Comparison of ENCODE assay signal across 11 mouse cellular contexts in the genomic region with DNA sequence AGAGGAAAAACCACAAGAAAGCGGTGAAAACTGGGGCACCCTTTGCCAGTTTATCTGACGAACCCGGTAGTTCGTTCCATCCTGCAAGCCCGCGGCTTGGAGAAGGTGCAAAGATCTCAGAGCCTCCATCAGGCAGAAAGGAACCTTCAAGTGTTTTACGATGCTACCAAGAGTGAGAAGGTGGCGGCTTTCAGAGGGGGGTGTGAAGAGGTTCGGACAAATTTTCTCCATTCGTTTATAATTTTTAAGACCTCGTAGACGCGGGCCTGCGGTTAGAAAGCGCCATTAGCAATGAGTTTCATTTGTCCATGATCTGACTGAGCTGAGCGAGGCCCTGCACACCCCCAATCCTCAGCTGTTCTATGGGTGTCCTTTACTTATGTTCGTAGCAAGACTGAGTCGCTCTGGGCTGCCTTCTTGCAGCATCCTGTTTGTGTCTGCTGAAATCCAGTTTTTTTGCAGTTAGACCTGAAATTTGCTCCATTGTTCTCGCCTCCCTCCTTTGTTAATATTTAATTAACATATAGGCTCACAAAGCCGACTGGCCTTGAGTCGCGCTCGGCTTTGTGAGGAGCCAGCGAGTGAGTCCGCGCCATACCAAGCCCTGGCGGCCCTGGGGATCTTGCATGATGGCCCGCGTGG. TPM values are rescaled to one million over a fixed set of nuclear protein-coding genes. Genes with fewer than 3 reads are reported as not detected.
A peak's percentile ranks its signal among the peaks of the same experiment; 100 is the strongest.
DNase-seq lines count a peak whose midpoint lies in the region; ATAC-seq and TF ChIP-seq lines count a peak whose summit lies in the region.
"Had no signal": no experiment of that assay in that cellular context is flagged by ENCODE, and none has a peak within 500 bp of the region (broad histone marks: within the 10 kb centered on the region; RNA-seq: fewer than 3 reads in every experiment).

No protein-coding gene starts in this region.

- peaks cover 42% of the 10 kb centered on the region for H3K27me3 ChIP-seq in heart, adult 2 months (ENCODE audit: control insufficient read depth, insufficient read depth, low read length)
- peaks cover 94% of the 10 kb centered on the region for H3K27me3 ChIP-seq in liver, embryonic 16.5 days (ENCODE audit: control insufficient read depth, insufficient read depth, low read depth, low read length)

- no peaks in the 10 kb centered on the region for H3K36me3 ChIP-seq in heart, adult 2 months (ENCODE audit: control insufficient read depth, insufficient read depth, low read length)
- H3K36me3 ChIP-seq in ES-E14 (ENCODE audit: control insufficient read depth, insufficient read depth, low read length, poor library complexity, severe bottlenecking): no peaks in the 10 kb centered on the region
- H3K36me3 ChIP-seq in liver, embryonic 16.5 days (ENCODE audit: control insufficient read depth, insufficient read depth): no peaks in the 10 kb centered on the region

- 0 out of 2 replicates have a peak overlapping the region, but pooled peaks have one; percentile 4 for H3K4me2 ChIP-seq in liver, embryonic 16.5 days (ENCODE audit: low read depth, low read length)

- TF ChIP-seq CTCF in heart, adult 2 months (IDR thresholded peaks at IDR 0.05): no peak

- peak overlapping the region; percentile 26; the same call in 1 of the 2 replicates for H3K4me3 ChIP-seq in heart, adult 2 months
- H3K4me3 ChIP-seq in ES-E14 (ENCODE audit: insufficient read depth in 1 of 2, low read depth in 1 of 2, low read length in 2 of 2, poor library complexity in 1 of 2, severe bottlenecking in 1 of 2): peak overlapping the region; percentile 6 to 66; a peak in 2 of 4 replicates
- H3K4me3 ChIP-seq in liver, embryonic 16.5 days (ENCODE audit: low read depth, low read length): 0 out of 2 replicates have a peak overlapping the region, but pooled peaks have one; percentile 16

- intact Hi-C loops in heart, adult 2 months (cut with DNase I): no loop called here

- H3K79me2 ChIP-seq in heart, adult 2 months (replicated peaks; ENCODE audit: control insufficient read depth, insufficient read depth, low read length): no peaks in the 10 kb centered on the region

- TF ChIP-seq EP300 in heart, adult 2 months (IDR thresholded peaks at IDR 0.05; ENCODE audit: insufficient read depth, low read depth, low read length): no peak

- H3K9me3 ChIP-seq in ES-E14 (ENCODE audit: control insufficient read depth, insufficient read depth, low read depth, low read length): no peaks in the 10 kb centered on the region
- H3K9me3 ChIP-seq in liver, embryonic 16.5 days (replicated peaks; ENCODE audit: control insufficient read depth, low read length): no peaks in the 10 kb centered on the region

- in situ Hi-C loops in ES-E14 (cut with MboI; ENCODE audit: low sequenced_read_pairs in 2 of 2, unreplicated experiment in 2 of 2): loop anchor here (5.0 to 10.0 kb wide), 4 partner anchors 295 to 1310 kb away; a partner anchor contains a TSS

- DNase-seq in heart, adult 2 months: peak in 1 of 2 experiments; percentile 14
- DNase-seq in heart, adult 8-10 months (ENCODE audit: low spot score): no peak
- no peak for DNase-seq in ES-E14 (ENCODE audit: low read depth, low spot score)
- no peak for DNase-seq in Muller cell, postnatal 12 days (ENCODE audit: inconsistent ontology term)
- DNase-seq in adrenal gland, adult 18-20 months (ENCODE audit: low spot score in 2 of 2): no peak
- DNase-seq in right cerebral cortex, postnatal 14 days: no peak

- 4% methylated on average over 29 of the region's 29 CpGs for WGBS in heart, adult 2 months
- WGBS in liver, embryonic 16.5 days (ENCODE audit: insufficient replicate concordance): under 1% methylated on average over 29 of the region's 29 CpGs

- TF ChIP-seq POLR2A in heart, adult 2 months (IDR thresholded peaks at IDR 0.05; ENCODE audit: insufficient read depth, low read depth, low read length): no peak

- H3K27ac ChIP-seq in heart, adult 2 months: no peak overlapping the region
- no peak overlapping the region for H3K27ac ChIP-seq in ES-E14 (ENCODE audit: insufficient read depth, low read depth, low read length, poor library complexity, severe bottlenecking)
- no peak overlapping the region for H3K27ac ChIP-seq in liver, embryonic 16.5 days (ENCODE audit: low read length)

- no peaks in the 10 kb centered on the region; the same call in 1 of the 2 replicates for H3K4me1 ChIP-seq in heart, adult 2 months (ENCODE audit: control insufficient read depth, insufficient read depth, low read length)
- peaks cover 2 to 7% of the 10 kb centered on the region in 2 experiments; a peak in 1 of 4 replicates for H3K4me1 ChIP-seq in ES-E14 (ENCODE audit: control insufficient read depth in 2 of 2, insufficient read depth in 2 of 2, low read length in 2 of 2, poor library complexity in 1 of 2)
- no peaks in the 10 kb centered on the region; the same call in 1 of the 2 replicates for H3K4me1 ChIP-seq in liver, embryonic 16.5 days (ENCODE audit: control insufficient read depth, low read depth, low read length)

- H3K9ac ChIP-seq in heart, adult 2 months (ENCODE audit: low read depth, low read length): no peak overlapping the region
- no peak overlapping the region for H3K9ac ChIP-seq in ES-E14 (ENCODE audit: insufficient read depth, low read depth, low read length, poor library complexity, severe bottlenecking)
- no peak overlapping the region for H3K9ac ChIP-seq in liver, embryonic 16.5 days (ENCODE audit: low read depth, low read length)

- ATAC-seq in granulocyte monocyte progenitor cell, adult 5-6 weeks (replicated peaks; ENCODE audit: poor library complexity, severe bottlenecking): peak; percentile 20
- no peak for ATAC-seq in liver, embryonic 16.5 days (ENCODE audit: low read depth)
- ATAC-seq: Patski had no signal

TF ChIP-seq in ES-E14, 5 proteins besides CTCF, POLR2A, EP300 and RAD21:
- TF ChIP-seq MAFK (IDR thresholded peaks at IDR 0.05; ENCODE audit: insufficient read depth, low read depth, low read length): no peak
- no peak for TF ChIP-seq CHD2 (IDR thresholded peaks at IDR 0.05; ENCODE audit: low read depth, low read length)
- TF ChIP-seq ZC3H11A (IDR thresholded peaks at IDR 0.05; ENCODE audit: borderline replicate concordance, low read depth, low read length): no peak
- TF ChIP-seq HCFC1 (IDR thresholded peaks at IDR 0.05; ENCODE audit: borderline replicate concordance, insufficient read depth, low read length): no peak
- no peak for TF ChIP-seq ZNF384 (IDR thresholded peaks at IDR 0.05; ENCODE audit: low read depth, low read length)

RNA-seq across cellular contexts. Expression of a gene that starts 2.2 kb away (rescaled TPM):
- total RNA-seq in heart, adult 2 months (2021): under 1 TPM in 1 of 2 experiments, not detected in 1; 0.05 TPM
- not detected in 2 replicates for polyA plus RNA-seq in heart, adult 2 months (2012; rRNA removed)
- total RNA-seq in heart, adult 8-10 months (2022): under 1 TPM in 1 of 4 experiments, not detected in 3; 0.09 TPM
- 3.2 and 3.3 TPM in 2 replicates for total RNA-seq in ES-E14 (2012; rRNA removed)
- total RNA-seq in granulocyte monocyte progenitor cell, adult 5-6 weeks (2014; fragmentation: Nextera tagmentation): not detected in 2 replicates
- total RNA-seq in granulocyte monocyte progenitor cell, adult 5-6 weeks (2017): not detected in 2 replicates
- not detected in 2 replicates for polyA plus RNA-seq in liver, embryonic 16.5 days (2015; fragmentation: Nextera tagmentation; extraction: Ambion mirVana)
- total RNA-seq in adrenal gland, adult 18-20 months (2021): under 1 TPM in 1 of 2 experiments, not detected in 1; 0.13 TPM
- polyA plus RNA-seq: gonadal fat pad, adult 2 months; neural tube, embryonic 14.5 days had no signal
